Mouse (Mus musculus): ENCODE data around the gene Dytn. TPM values are rescaled to one million over a fixed set of nuclear protein-coding genes. Genes with fewer than 3 reads are reported as not detected.

Gene Dytn
- polyA plus RNA-seq (2014; fragmentation: Nextera tagmentation; extraction: Ambion mirVana): not detected in 2 replicates

GRCm38 (mm10) chr1:63686827-63687226 lies at the start of gene Dytn:
Gene Dytn (minus strand): TSS chr1:63686927.
- 90% methylated on average over 4 of the region's 4 CpGs for WGBS
- no peak for DNase-seq (ENCODE audit: low spot score)
- ATAC-seq (replicated peaks; ENCODE audit: low FRiP score): no peak

GRCm38 (mm10) chr1:63730240-63730771 lies 43.6 kb upstream of the Dytn start, which contains the start of the genes Mdh1b and Fastkd2:
Gene Mdh1b (minus strand): TSS chr1:63730318.
Gene Fastkd2 (plus strand): TSS chr1:63730614.
- Histone ChIP-seq H3K27ac (ENCODE audit: low read depth, low read length) (no peak within 1 kb of the TSS), H3K4me2 (ENCODE audit: low read depth, low read length, severe bottlenecking) (peak within 1 kb of the TSS; percentile 63), H3K9ac (ENCODE audit: low read length) (peak within 1 kb of the TSS; percentile 64), H3K4me3 (ENCODE audit: low read depth, low read length) (peak within 1 kb of the TSS; percentile 71), H3K4me1 (replicated peaks; ENCODE audit: control insufficient read depth, insufficient read depth, low read length) (0 out of 2 replicates have a peak, but pooled peaks cover 4% of the 10 kb centered on the region), H3K36me3 (ENCODE audit: control insufficient read depth, insufficient read depth, low read length) (no peaks in the 10 kb centered on the region), H3K27me3 (ENCODE audit: control insufficient read depth, insufficient read depth, low read length) (no peaks in the 10 kb centered on the region), H3K9me3 (ENCODE audit: control insufficient read depth, low read length) (no peaks in the 10 kb centered on the region)
- DNase-seq (ENCODE audit: low spot score) (peak; percentile 87), ATAC-seq (replicated peaks; ENCODE audit: low FRiP score) (peak; percentile 92)
- under 1% methylated on average over 31 of the region's 31 CpGs for WGBS

More at GRCm38 (mm10) chr1:63686827-63687226, at the start of gene Dytn:
- no peaks in the 10 kb centered on the region for H3K4me1 ChIP-seq (replicated peaks; ENCODE audit: control insufficient read depth, insufficient read depth, low read length)
- no peaks in the 10 kb centered on the region for H3K27me3 ChIP-seq (ENCODE audit: control insufficient read depth, insufficient read depth, low read length)
- H3K27ac ChIP-seq (ENCODE audit: low read depth, low read length): no peak within 1 kb of the TSS
- H3K4me3 ChIP-seq (ENCODE audit: low read depth, low read length): no peak within 1 kb of the TSS
- no peaks in the 10 kb centered on the region for H3K36me3 ChIP-seq (ENCODE audit: control insufficient read depth, insufficient read depth, low read length)
- no peak within 1 kb of the TSS for H3K4me2 ChIP-seq (ENCODE audit: low read depth, low read length, severe bottlenecking)
- H3K9me3 ChIP-seq (ENCODE audit: control insufficient read depth, low read length): no peaks in the 10 kb centered on the region
- H3K9ac ChIP-seq (ENCODE audit: low read length): no peak within 1 kb of the TSS

- no peak overlapping the region for H3K27ac ChIP-seq (ENCODE audit: low read depth, low read length)
- H3K4me1 ChIP-seq (replicated peaks; ENCODE audit: control insufficient read depth, insufficient read depth, low read length): 0 out of 2 replicates have a peak, but pooled peaks cover 4% of the 10 kb centered on the region
Measured at GRCm38 (mm10) chr1:63729796-63730195, 43.1 kb upstream of the Dytn start.

GRCm38 (mm10) chr1:63720161-63720560 lies 33.4 kb upstream of the Dytn start:
- no peak overlapping the region for H3K9ac ChIP-seq (ENCODE audit: low read length)
- H3K4me1 ChIP-seq (replicated peaks; ENCODE audit: control insufficient read depth, insufficient read depth, low read length): no peaks in the 10 kb centered on the region
- no peaks in the 10 kb centered on the region for H3K9me3 ChIP-seq (ENCODE audit: control insufficient read depth, low read length)
- H3K36me3 ChIP-seq (ENCODE audit: control insufficient read depth, insufficient read depth, low read length): no peaks in the 10 kb centered on the region
- no peak overlapping the region for H3K27ac ChIP-seq (ENCODE audit: low read depth, low read length)
- WGBS: 81% methylated on average over 7 of the region's 7 CpGs
- DNase-seq (ENCODE audit: low spot score) (no peak), ATAC-seq (replicated peaks; ENCODE audit: low FRiP score) (no peak)
- H3K4me3 ChIP-seq (ENCODE audit: low read depth, low read length): no peak overlapping the region
- no peaks in the 10 kb centered on the region for H3K27me3 ChIP-seq (ENCODE audit: control insufficient read depth, insufficient read depth, low read length)
- H3K4me2 ChIP-seq (ENCODE audit: low read depth, low read length, severe bottlenecking): no peak overlapping the region

More at GRCm38 (mm10) chr1:63729796-63730195, 43.1 kb upstream of the Dytn start:
- Histone ChIP-seq H3K9ac (ENCODE audit: low read length) (peak overlapping the region; percentile 64; the same call in 1 of the 2 replicates), H3K27me3 (ENCODE audit: control insufficient read depth, insufficient read depth, low read length) (no peaks in the 10 kb centered on the region), H3K4me2 (ENCODE audit: low read depth, low read length, severe bottlenecking) (peak overlapping the region; percentile 63), H3K36me3 (ENCODE audit: control insufficient read depth, insufficient read depth, low read length) (no peaks in the 10 kb centered on the region), H3K4me3 (ENCODE audit: low read depth, low read length) (peak overlapping the region; percentile 71), H3K9me3 (ENCODE audit: control insufficient read depth, low read length) (no peaks in the 10 kb centered on the region)
- 43% methylated on average over 8 of the region's 8 CpGs for WGBS
- ATAC-seq (replicated peaks; ENCODE audit: low FRiP score): no peak; the same call in 1 of the 2 replicates
- DNase-seq (ENCODE audit: low spot score): no peak

- no peak overlapping the region for H3K9ac ChIP-seq (ENCODE audit: low read length)
- no peaks in the 10 kb centered on the region for H3K9me3 ChIP-seq (ENCODE audit: control insufficient read depth, low read length)
- no peaks in the 10 kb centered on the region for H3K36me3 ChIP-seq (ENCODE audit: control insufficient read depth, insufficient read depth, low read length)
- H3K27ac ChIP-seq (ENCODE audit: low read depth, low read length): no peak overlapping the region
- H3K4me3 ChIP-seq (ENCODE audit: low read depth, low read length): no peak overlapping the region
- no peaks in the 10 kb centered on the region for H3K27me3 ChIP-seq (ENCODE audit: control insufficient read depth, insufficient read depth, low read length)
- DNase-seq (ENCODE audit: low spot score) (no peak), ATAC-seq (replicated peaks; ENCODE audit: low FRiP score) (no peak)
- 77% methylated on average over 3 of the region's 3 CpGs for WGBS
- no peak overlapping the region for H3K4me2 ChIP-seq (ENCODE audit: low read depth, low read length, severe bottlenecking)
- no peaks in the 10 kb centered on the region for H3K4me1 ChIP-seq (replicated peaks; ENCODE audit: control insufficient read depth, insufficient read depth, low read length)
Measured at GRCm38 (mm10) chr1:63708876-63709275, 22.1 kb upstream of the Dytn start.

GRCm38 (mm10) chr1:63705733-63706132 lies 19.0 kb upstream of the Dytn start:
- H3K27me3 ChIP-seq (ENCODE audit: control insufficient read depth, insufficient read depth, low read length): no peaks in the 10 kb centered on the region
- H3K36me3 ChIP-seq (ENCODE audit: control insufficient read depth, insufficient read depth, low read length): no peaks in the 10 kb centered on the region
- no peaks in the 10 kb centered on the region for H3K4me1 ChIP-seq (replicated peaks; ENCODE audit: control insufficient read depth, insufficient read depth, low read length)
- no peaks in the 10 kb centered on the region for H3K9me3 ChIP-seq (ENCODE audit: control insufficient read depth, low read length)
- no peak overlapping the region for H3K27ac ChIP-seq (ENCODE audit: low read depth, low read length)
- no peak overlapping the region for H3K9ac ChIP-seq (ENCODE audit: low read length)
- H3K4me2 ChIP-seq (ENCODE audit: low read depth, low read length, severe bottlenecking): no peak overlapping the region
- 79% methylated on average over 5 of the region's 5 CpGs for WGBS
- ATAC-seq (replicated peaks; ENCODE audit: low FRiP score) (no peak), DNase-seq (ENCODE audit: low spot score) (no peak)
- no peak overlapping the region for H3K4me3 ChIP-seq (ENCODE audit: low read depth, low read length)

GRCm38 (mm10) chr1:63696861-63697260 lies 10.1 kb upstream of the Dytn start:
- H3K4me2 ChIP-seq (ENCODE audit: low read depth, low read length, severe bottlenecking): no peak overlapping the region
- no peak overlapping the region for H3K4me3 ChIP-seq (ENCODE audit: low read depth, low read length)
- no peaks in the 10 kb centered on the region for H3K27me3 ChIP-seq (ENCODE audit: control insufficient read depth, insufficient read depth, low read length)
- H3K9ac ChIP-seq (ENCODE audit: low read length): no peak overlapping the region
- H3K27ac ChIP-seq (ENCODE audit: low read depth, low read length): no peak overlapping the region
- 88% methylated on average over 3 of the region's 3 CpGs for WGBS
- H3K36me3 ChIP-seq (ENCODE audit: control insufficient read depth, insufficient read depth, low read length): no peaks in the 10 kb centered on the region
- ATAC-seq (replicated peaks; ENCODE audit: low FRiP score) (no peak), DNase-seq (ENCODE audit: low spot score) (no peak)
- no peaks in the 10 kb centered on the region for H3K4me1 ChIP-seq (replicated peaks; ENCODE audit: control insufficient read depth, insufficient read depth, low read length)
- H3K9me3 ChIP-seq (ENCODE audit: control insufficient read depth, low read length): no peaks in the 10 kb centered on the region

- 93% methylated on average over 3 of the region's 3 CpGs for WGBS
- no peak overlapping the region for H3K27ac ChIP-seq (ENCODE audit: low read depth, low read length)
- no peaks in the 10 kb centered on the region for H3K9me3 ChIP-seq (ENCODE audit: control insufficient read depth, low read length)
- H3K36me3 ChIP-seq (ENCODE audit: control insufficient read depth, insufficient read depth, low read length): no peaks in the 10 kb centered on the region
- no peak overlapping the region for H3K4me2 ChIP-seq (ENCODE audit: low read depth, low read length, severe bottlenecking)
- DNase-seq (ENCODE audit: low spot score) (no peak), ATAC-seq (replicated peaks; ENCODE audit: low FRiP score) (no peak)
- H3K9ac ChIP-seq (ENCODE audit: low read length): no peak overlapping the region
- H3K4me1 ChIP-seq (replicated peaks; ENCODE audit: control insufficient read depth, insufficient read depth, low read length): no peaks in the 10 kb centered on the region
- no peak overlapping the region for H3K4me3 ChIP-seq (ENCODE audit: low read depth, low read length)
- H3K27me3 ChIP-seq (ENCODE audit: control insufficient read depth, insufficient read depth, low read length): no peaks in the 10 kb centered on the region
Measured at GRCm38 (mm10) chr1:63675975-63676374, 10.8 kb downstream of the Dytn start.

- 5% methylated on average over 3 of the region's 3 CpGs for WGBS
- no peak for DNase-seq (ENCODE audit: low spot score)
Measured at GRCm38 (mm10) chr1:63668852-63669160, 17.9 kb downstream of the Dytn start.

More at GRCm38 (mm10) chr1:63668852-63669160, 17.9 kb downstream of the Dytn start:
- no peak overlapping the region for H3K4me3 ChIP-seq (ENCODE audit: low read depth, low read length)
- no peak overlapping the region for H3K9ac ChIP-seq (ENCODE audit: low read length)
- no peak for ATAC-seq (replicated peaks; ENCODE audit: low FRiP score)
- H3K36me3 ChIP-seq (ENCODE audit: control insufficient read depth, insufficient read depth, low read length): no peaks in the 10 kb centered on the region
- peak overlapping the region; percentile 19; the same call in 1 of the 2 replicates for H3K4me2 ChIP-seq (ENCODE audit: low read depth, low read length, severe bottlenecking)
- H3K9me3 ChIP-seq (ENCODE audit: control insufficient read depth, low read length): no peaks in the 10 kb centered on the region
- no peaks in the 10 kb centered on the region; the same call in 1 of the 2 replicates for H3K27me3 ChIP-seq (ENCODE audit: control insufficient read depth, insufficient read depth, low read length)
- no peak overlapping the region for H3K27ac ChIP-seq (ENCODE audit: low read depth, low read length)
- peaks cover 4% of the 10 kb centered on the region; the same call in 1 of the 2 replicates for H3K4me1 ChIP-seq (replicated peaks; ENCODE audit: control insufficient read depth, insufficient read depth, low read length)

All from forebrain, embryonic 11.5 days (tissue).